Mouse (Mus musculus): ENCODE results near the gene Sp9. TPM values are rescaled to one million over a fixed set of nuclear protein-coding genes. Genes with fewer than 3 reads are reported as not detected.

Gene Sp9
- total RNA-seq, 2 experiments from 2014 or later, result not detected

- no peak for DNase-seq
Measured at GRCm38 (mm10) chr2:73274119-73274920, 2.6 kb downstream of the Sp9 start.

- DNase-seq, result no peak
Measured at GRCm38 (mm10) chr2:73275261-73276040, 3.7 kb downstream of the Sp9 start.

- no peak for DNase-seq
Measured at GRCm38 (mm10) chr2:73276141-73276571, 4.4 kb downstream of the Sp9 start.

DNA sequence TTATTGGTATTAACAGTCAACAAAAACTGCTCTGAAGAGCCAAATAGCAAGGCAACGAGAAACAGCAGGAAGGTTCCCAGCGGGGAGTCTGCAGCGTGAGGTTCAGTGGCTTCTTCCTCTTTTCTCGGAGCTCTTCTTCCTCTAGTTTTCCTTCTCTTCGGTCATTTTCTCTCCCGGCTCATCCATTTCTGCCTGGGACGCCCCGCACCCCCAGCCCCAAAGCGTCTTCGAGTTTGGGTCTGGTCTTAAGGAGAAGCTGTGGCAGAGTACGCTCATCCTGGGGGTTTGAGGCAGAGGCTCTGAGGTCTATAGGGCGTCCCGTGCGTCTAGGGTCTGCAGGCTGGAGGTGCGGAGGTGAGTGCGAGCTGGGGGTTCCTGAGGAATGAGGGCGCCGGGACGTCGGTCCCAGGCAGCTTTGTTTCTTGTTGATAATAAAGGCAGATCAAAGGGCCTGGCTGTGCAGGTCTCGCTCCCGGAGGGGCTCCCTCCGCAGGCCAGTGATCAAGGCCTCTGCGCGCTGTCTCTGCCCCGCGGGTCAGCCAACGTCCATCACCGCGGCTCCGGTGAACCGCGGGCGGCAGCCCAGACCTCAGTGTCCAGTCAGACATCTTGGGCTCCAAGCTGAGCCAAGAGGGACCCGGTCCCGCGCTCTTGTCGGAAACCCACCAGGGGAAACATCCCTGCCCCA is 5.4 kb downstream of the Sp9 start:
- no peak for DNase-seq

- DNase-seq, result no peak
Measured at GRCm38 (mm10) chr2:73277709-73278075, 6.0 kb downstream of the Sp9 start.

DNA sequence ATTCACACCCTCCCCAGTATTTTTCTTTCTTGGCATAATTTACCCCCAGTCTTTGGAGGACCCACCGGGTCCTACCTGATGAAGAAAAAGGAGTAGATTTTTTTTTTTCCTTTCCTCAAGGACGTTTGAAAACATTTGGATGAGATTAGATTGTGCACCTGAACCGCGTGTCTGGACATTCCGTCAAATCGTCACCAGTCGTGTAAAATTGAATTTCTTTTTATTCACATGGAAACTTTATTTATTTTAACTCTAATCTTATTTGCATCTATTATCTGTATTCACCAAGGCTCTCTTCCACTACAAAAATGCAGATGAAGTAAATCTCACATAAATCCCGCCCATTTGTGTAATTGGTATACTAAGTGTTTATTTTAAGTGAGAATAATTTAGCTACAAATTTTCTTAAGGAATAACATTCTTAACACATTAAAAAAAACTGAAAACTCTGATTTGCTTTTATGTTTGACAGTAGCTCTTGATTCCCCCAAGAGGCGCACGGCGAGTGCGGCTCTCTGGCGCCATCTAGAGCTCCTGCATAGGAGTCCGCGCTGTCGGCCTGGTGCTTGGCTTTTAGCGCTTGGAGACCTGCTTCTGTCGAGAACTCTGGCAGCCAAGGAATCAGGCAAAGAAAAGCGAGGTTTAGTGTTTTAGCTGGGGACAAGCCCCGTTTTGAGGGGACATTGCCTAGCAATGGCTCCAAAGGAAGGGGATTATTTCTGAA is 6.6 kb downstream of the Sp9 start:
- DNase-seq, result peak; percentile 78

- no peak for DNase-seq
Measured at GRCm38 (mm10) chr2:73278869-73279268, 7.1 kb downstream of the Sp9 start.

DNA sequence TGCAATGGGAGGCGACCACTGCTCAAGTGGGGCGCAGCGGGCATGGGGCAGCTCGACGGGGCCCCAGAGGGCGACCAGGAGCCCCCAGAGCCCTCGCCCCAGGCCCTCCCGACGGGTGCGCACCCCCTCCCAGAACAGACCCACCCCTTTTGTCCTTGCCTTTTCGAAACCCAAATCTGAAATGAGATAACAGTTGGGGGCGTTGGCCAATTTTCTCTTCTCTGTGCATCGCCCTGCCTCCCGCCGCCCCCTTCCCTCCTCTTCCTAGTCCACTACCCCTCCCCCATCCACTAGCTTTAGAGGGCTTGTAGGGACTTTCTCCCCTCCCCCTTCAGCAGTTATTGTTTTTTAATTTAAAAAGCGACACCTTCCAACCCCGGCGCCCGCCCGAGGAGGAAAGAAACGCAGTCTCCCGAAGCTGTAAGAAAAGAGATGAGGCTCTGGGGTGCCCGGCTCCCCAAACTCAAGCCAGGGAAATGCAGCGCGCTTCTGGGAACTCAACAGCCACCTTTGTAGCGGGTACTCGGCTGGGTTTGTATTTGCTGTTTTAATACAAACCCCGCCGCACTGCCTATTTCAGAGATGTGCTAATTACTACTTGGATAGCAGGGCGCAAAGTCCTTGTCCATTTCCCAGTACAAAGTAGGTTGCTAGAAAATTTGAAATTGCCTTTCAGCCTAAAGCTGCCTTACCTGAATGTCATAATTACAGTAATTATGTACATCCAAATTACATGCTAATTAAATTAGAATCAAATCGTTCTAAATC is 7.7 kb downstream of the Sp9 start:
- no peak for DNase-seq

- DNase-seq, result no peak
Measured at GRCm38 (mm10) chr2:73280356-73281047, 8.8 kb downstream of the Sp9 start.

- DNase-seq, result no peak
Measured at GRCm38 (mm10) chr2:73281048-73281661, 9.4 kb downstream of the Sp9 start.

- no peak for DNase-seq
Measured at GRCm38 (mm10) chr2:73281707-73282106, 10.0 kb downstream of the Sp9 start.

GRCm38 (mm10) chr2:73285630-73286029 is 13.9 kb downstream of the Sp9 start:
- no peak for DNase-seq

DNA sequence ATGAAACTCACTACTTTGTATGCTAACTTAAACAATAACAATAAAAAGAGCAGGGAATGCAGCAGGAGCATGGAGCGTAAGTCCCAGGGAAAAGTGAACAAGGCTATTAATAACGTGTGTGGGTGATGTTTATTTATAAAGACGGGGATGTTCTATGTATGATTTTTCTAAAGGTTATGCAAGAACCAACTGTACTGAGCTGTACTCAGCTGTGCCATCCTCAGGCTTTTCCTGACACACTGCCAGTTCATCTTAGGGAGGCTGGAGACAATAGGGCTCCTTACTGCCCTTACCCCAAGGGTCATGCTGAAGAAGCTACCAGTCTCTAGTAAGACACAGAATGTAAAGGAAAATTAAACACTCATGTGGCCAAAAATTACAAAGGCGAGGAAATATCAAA is 19.4 kb downstream of the Sp9 start:
- DNase-seq, result no peak

- no peak for DNase-seq
Measured at GRCm38 (mm10) chr2:73295023-73295422, 23.3 kb downstream of the Sp9 start.

DNA sequence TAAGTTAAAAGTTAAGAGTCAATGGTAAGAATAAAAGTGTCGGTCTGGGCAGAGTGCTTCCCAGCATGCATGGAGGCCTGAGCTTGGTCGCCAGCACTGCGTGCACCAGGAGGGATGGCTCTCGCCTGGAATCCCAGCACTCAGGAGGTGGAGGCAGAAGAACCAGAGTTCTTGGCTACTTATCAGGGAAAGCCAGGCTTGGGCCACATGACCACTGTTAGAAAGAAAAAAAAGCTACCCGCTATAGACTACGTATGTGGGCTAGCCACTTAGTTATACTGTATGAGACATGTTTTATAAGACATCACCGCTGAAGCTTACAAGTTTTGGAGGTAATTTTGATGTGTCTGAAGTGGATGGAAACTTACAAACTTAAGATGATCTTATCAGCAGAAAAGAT is 26.4 kb downstream of the Sp9 start:
- no peak for DNase-seq

DNA sequence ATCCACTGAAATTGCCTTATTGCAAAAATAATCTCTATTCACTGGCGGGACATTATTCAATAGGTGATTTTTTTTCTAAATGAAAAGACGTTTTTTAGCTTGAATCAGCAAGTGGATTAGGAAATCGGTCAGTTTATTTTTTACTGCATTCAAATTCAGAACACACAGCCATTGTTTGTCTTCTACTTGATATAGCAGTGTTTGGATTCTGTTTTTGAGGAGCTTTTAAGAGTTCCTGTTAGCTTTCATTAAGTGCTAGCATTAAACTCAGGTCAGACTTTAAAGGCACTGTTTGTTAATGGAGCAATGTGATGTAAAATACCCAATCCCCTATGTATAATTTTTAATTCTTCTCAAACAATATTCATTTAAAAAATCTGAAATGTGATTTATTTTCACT is 27.1 kb downstream of the Sp9 start:
- no peak for DNase-seq

DNA sequence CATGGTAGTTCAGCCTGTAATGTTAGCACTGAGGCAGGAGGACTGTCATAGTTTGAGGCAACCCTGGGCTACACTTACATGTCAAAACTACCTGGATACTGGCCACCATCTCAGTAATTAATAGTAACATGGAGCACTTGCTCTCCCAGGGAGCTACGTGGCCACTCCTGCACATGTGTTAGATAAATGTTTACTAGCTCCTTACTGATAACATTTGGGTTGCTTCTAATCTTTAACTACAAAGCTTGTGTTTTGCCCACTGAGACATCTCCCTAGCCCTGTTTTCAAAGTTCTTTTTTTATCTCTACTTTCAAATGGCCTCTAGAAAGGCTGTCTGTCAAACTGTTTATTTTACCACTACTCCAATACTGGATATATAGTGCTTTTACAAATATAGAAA is 30.3 kb downstream of the Sp9 start:
- no peak for DNase-seq

- no peak for DNase-seq
Measured at GRCm38 (mm10) chr2:73302722-73303121, 31.0 kb downstream of the Sp9 start.

DNA sequence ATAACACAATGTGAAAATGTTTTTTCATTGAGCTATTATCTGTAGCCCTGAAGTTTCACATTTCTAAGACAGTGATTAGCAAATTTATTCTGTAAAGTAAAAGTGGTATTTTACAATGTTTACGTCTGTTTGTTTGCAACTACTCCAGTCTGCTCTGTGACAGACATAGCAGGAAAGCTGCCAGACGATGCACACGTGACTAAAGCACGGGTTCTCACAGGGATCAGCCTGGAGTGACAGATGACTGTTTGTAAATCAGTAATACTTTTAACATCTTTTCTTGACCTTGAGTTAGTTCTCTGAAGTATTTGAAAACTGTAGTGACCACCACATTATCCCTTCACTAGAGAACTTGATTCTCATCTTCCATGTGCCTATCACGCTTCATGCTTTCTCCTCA is 32.8 kb downstream of the Sp9 start:
- DNase-seq, result no peak

GRCm38 (mm10) chr2:73306006-73306405 is 34.3 kb downstream of the Sp9 start:
- DNase-seq, result no peak
